Mouse (Mus musculus) heart, postnatal 0 days (tissue): ENCODE results near the gene Mpnd.

Experiments
- CTCF ChIP-seq: IDR thresholded peaks from 2 replicates; pipeline ENCODE4 v1.5.1; 2016; ENCODE audit warnings: antibody characterized with exemption, control low read depth, low read depth
- EP300 ChIP-seq: IDR thresholded peaks from 2 replicates; pipeline ENCODE4 v1.6.1; 2016; ENCODE audit warnings: antibody characterized with exemption, low read depth

DNA sequence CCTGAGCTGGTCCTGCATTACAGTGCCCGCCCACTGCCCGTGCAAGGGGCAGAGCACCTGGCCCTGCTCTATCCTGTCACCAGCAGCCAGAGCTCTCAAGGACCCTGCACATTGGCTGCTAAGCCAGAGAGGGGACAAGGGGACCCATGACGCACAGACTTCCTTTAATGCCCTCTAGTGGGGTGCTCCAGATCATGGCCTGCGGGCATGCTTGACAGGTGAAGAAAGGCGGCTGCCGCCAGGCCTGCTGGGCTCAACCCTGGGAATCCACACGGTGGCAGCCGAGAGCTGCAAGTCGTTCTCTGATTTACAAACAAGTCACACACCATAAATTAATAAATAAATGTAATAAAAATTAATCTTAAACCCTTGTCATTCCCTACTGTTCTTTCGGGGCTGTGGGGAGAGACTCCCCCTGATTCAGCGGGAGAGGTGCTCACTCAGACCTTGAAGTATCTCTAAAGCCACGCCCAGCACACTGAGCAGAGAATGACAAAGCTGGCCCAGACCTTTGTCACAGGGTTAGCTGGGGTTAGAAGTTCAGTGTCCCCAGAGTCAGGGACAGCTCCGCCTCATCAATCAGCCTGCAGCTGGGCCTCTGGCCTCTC, 29.2 kb upstream of the Mpnd start:
- TF ChIP-seq CTCF: peak; percentile 82
- no peak for TF ChIP-seq EP300
